Mouse (Mus musculus): ENCODE data around the gene Syngr2. TPM values are rescaled to one million over a fixed set of nuclear protein-coding genes. Genes with fewer than 3 reads are reported as not detected.

Gene Syngr2
- total RNA-seq (2021), result 10 to 100 TPM; 60.2 to 69.5 TPM
- long read RNA-seq, experiment 1, transcript Syngr2-201 (4 exons, 1,520 nt), result major isoform, 32 of 36 reads
- long read RNA-seq, experiment 1, partial matches to known transcripts, result 0 of 36 reads
- long read RNA-seq, experiment 1, other reads (novel, unspliced or antisense), result 1 of 36 reads
- long read RNA-seq, experiment 2, transcript Syngr2-201 (4 exons, 1,520 nt), result major isoform, 56 of 60 reads
- long read RNA-seq, experiment 2, partial matches to known transcripts, result 2 of 60 reads
- long read RNA-seq, experiment 2, other reads (novel, unspliced or antisense), result 0 of 60 reads

GRCm38 (mm10) chr11:117809407-117810311 is at the start of gene Syngr2, which contains the start of gene Gm20708:
Gene Syngr2 (plus strand): TSS chr11:117809668.
Gene Gm20708 (plus strand): TSS chr11:117809668.
- peak; percentile 87 for DNase-seq

GRCm38 (mm10) chr11:117760374-117761119 is 48.9 kb upstream of the Syngr2 start:
- no peak for DNase-seq

GRCm38 (mm10) chr11:117761801-117762200 is 47.7 kb upstream of the Syngr2 start:
- no peak for DNase-seq

- no peak for DNase-seq
Observed at GRCm38 (mm10) chr11:117762246-117762645, 47.2 kb upstream of the Syngr2 start.

GRCm38 (mm10) chr11:117764319-117764718 is 45.1 kb upstream of the Syngr2 start:
- DNase-seq, result no peak

- no peak for DNase-seq
Observed at GRCm38 (mm10) chr11:117765361-117765760, 44.1 kb upstream of the Syngr2 start.

GRCm38 (mm10) chr11:117766275-117766674 is 43.2 kb upstream of the Syngr2 start:
- no peak for DNase-seq

GRCm38 (mm10) chr11:117768725-117769682 is 40.5 kb upstream of the Syngr2 start:
- no peak for DNase-seq

- DNase-seq, result no peak
Observed at GRCm38 (mm10) chr11:117769683-117770047, 39.8 kb upstream of the Syngr2 start.

GRCm38 (mm10) chr11:117770407-117770806 is 39.1 kb upstream of the Syngr2 start:
- DNase-seq, result no peak

GRCm38 (mm10) chr11:117772352-117772751 is 37.1 kb upstream of the Syngr2 start:
- no peak for DNase-seq

GRCm38 (mm10) chr11:117774925-117775324 is 34.5 kb upstream of the Syngr2 start:
- DNase-seq, result no peak

- no peak for DNase-seq
Observed at GRCm38 (mm10) chr11:117775540-117775939, 33.9 kb upstream of the Syngr2 start.

GRCm38 (mm10) chr11:117776085-117776792 is 33.2 kb upstream of the Syngr2 start:
- peak; percentile 66 for DNase-seq

GRCm38 (mm10) chr11:117777111-117777510 is 32.4 kb upstream of the Syngr2 start:
- no peak for DNase-seq

- DNase-seq, result peak; percentile 58
Observed at GRCm38 (mm10) chr11:117778031-117778430, 31.4 kb upstream of the Syngr2 start.

- peak; percentile 56 for DNase-seq
Observed at GRCm38 (mm10) chr11:117778851-117779433, 30.5 kb upstream of the Syngr2 start.

- peak; percentile 86 for DNase-seq
Observed at GRCm38 (mm10) chr11:117779434-117780198, 29.9 kb upstream of the Syngr2 start.

GRCm38 (mm10) chr11:117780199-117780515 is 29.3 kb upstream of the Syngr2 start:
- no peak for DNase-seq
